Mouse (Mus musculus) ES-Bruce4 (cell line): ENCODE measurements around the gene Xpo4.

ENCODE experiments used
- CTCF ChIP-seq: IDR thresholded peaks from one replicate; pipeline ENCODE4 v1.8.1; 2011; ENCODE audit warnings: low read depth, low read length
- POLR2A ChIP-seq: IDR thresholded peaks from one replicate; pipeline ENCODE4 v1.8.1; 2011; ENCODE audit warnings: low read length; ENCODE audit not compliant: insufficient read depth

DNA sequence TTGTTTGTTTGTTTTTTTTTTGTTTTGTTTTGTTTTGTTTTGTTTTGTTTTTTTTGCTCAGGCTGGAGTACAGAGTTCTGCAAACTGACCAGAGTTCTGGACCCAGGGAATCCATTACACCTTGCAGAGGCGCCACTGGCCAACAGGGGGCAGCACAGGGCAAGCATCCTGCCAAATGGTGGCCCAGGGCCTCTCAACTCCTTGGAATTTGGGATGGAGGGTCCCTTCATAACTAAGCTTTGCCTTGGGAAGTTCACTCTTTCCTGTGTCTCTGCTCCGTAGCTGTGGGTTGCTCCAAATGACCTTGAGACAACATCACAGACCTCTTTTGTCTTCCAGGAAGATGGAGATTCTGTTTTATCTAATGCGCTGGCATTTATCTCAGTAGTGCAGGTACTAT is 132.0 kb downstream of the Xpo4 start:
- peak; percentile 93 for TF ChIP-seq CTCF
- TF ChIP-seq POLR2A: no peak
